Mouse (Mus musculus): ENCODE data around the gene Gm6793.

GRCm38 (mm10) chr8:112029455-112029854 is 14.6 kb upstream of the Gm6793 start:
- TF ChIP-seq CTCF (IDR thresholded peaks at IDR 0.05; ENCODE audit: low read depth): no peak
- TF ChIP-seq EP300 (IDR thresholded peaks at IDR 0.05; ENCODE audit: low read depth): no peak
